Comparison of ENCODE assay signal across 9 mouse cellular contexts in the genomic region with DNA sequence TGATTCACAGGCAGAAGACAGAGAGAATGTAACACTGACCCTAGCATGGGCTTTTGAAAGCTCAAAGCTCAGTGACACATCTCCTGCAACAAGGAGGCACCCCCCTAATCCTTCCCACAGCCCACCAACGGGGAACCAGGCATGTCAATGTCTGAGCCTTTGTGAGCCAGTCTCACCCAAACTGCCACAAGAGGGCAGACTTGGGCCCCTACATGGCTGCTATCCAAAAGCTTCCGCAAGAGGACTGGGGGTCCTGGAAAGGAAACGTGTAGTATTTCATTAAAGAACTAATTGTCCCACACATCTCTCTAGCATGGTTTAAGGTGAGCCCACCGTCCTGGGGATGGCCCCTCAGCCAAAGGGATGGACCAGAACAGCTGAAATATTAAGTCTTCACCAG. TPM values are rescaled to one million over a fixed set of nuclear protein-coding genes. Genes with fewer than 3 reads are reported as not detected.
DNase-seq lines count a peak whose midpoint lies in the region; ATAC-seq lines count a peak whose summit lies in the region.
"Had no signal": no experiment of that assay in that cellular context is flagged by ENCODE, and none has a peak within 500 bp of the region (broad histone marks: within the 10 kb centered on the region; RNA-seq: fewer than 3 reads in every experiment).

No protein-coding gene starts in this region.

- ATAC-seq in inflammation-experienced regulatory T-cells, adult 6 months: peak; percentile 41

- peak; percentile 46 for DNase-seq in heart, postnatal 4 days
- DNase-seq in heart, adult 9 months (ENCODE audit: low spot score in 2 of 2): no peak
- peak; percentile 61 for DNase-seq in testis, postnatal 10 days (ENCODE audit: low spot score)
- DNase-seq in testis, postnatal 14 days (ENCODE audit: low spot score): no peak
- peak; percentile 34 to 49 for DNase-seq in thymus, postnatal 36 days
- no peak for DNase-seq in urinary bladder, adult 2 months (ENCODE audit: low spot score)
- no peak for DNase-seq in urinary bladder, postnatal 36 days (ENCODE audit: low spot score in 2 of 2)

RNA-seq across cellular contexts. Expression of a gene that starts 6.6 kb away (rescaled TPM):
- total RNA-seq in heart, postnatal 4 days (2021): 1 to 10 TPM; 6.4 to 7.2 TPM
- polyA plus RNA-seq in inflammation-experienced regulatory T-cells, adult 6 months (2017; shearing (Covaris generic)): 10 to 100 TPM in 2 of 3 experiments, 1 to 10 TPM in 1; 9.9 to 16.8 (median 14.3) TPM
- 59.3 and 71.9 TPM in 2 replicates for polyA plus RNA-seq in urinary bladder, adult 2 months (2012; rRNA removed)

RNA-seq across cellular contexts. Expression of a gene that starts 17.7 kb away (rescaled TPM):
- 1 to 10 TPM; 1.6 to 1.7 TPM for total RNA-seq in heart, postnatal 4 days (2021)
- 1 to 10 TPM in 1 of 3 experiments, under 1 TPM in 2; 0.27 to 1.9 (median 0.63) TPM for polyA plus RNA-seq in inflammation-experienced regulatory T-cells, adult 6 months (2017; shearing (Covaris generic))
- polyA plus RNA-seq in urinary bladder, adult 2 months (2012; rRNA removed): 6.8 and 7.0 TPM in 2 replicates

RNA-seq across cellular contexts. Expression of a gene that starts 26.2 kb away (rescaled TPM):
- total RNA-seq in heart, postnatal 4 days (2021): 10 to 100 TPM; 18.4 to 19.6 TPM
- 10 to 100 TPM; 16.1 to 28.8 (median 24.2) TPM for polyA plus RNA-seq in inflammation-experienced regulatory T-cells, adult 6 months (2017; shearing (Covaris generic))
- polyA plus RNA-seq in urinary bladder, adult 2 months (2012; rRNA removed): 38.7 and 59.6 TPM in 2 replicates

RNA-seq across cellular contexts. Expression of a gene that starts 36.6 kb away (rescaled TPM):
- 100 to 1,000 TPM; 116 to 126 TPM for total RNA-seq in heart, postnatal 4 days (2021)
- polyA plus RNA-seq in inflammation-experienced regulatory T-cells, adult 6 months (2017; shearing (Covaris generic)): 100 to 1,000 TPM; 159 to 219 (median 191) TPM
- 136 and 141 TPM in 2 replicates for polyA plus RNA-seq in urinary bladder, adult 2 months (2012; rRNA removed)

RNA-seq across cellular contexts. Expression of a gene that starts 43.5 kb away (rescaled TPM):
- total RNA-seq in heart, postnatal 4 days (2021): not detected
- polyA plus RNA-seq in inflammation-experienced regulatory T-cells, adult 6 months (2017; shearing (Covaris generic)): not detected
- polyA plus RNA-seq in urinary bladder, adult 2 months (2012; rRNA removed): not detected in 2 replicates
- total RNA-seq: hematopoietic stem cell, adult 5-6 weeks had no signal

Comparison
In these comparisons a context has a peak if more than half of its experiments do, and no peak if none do; other contexts are left out.
1. DNase-seq: peak in heart, postnatal 4 days (single experiment), testis, postnatal 10 days (single experiment) and thymus, postnatal 36 days (2 of 2); none in heart, adult 9 months (0 of 2), testis, postnatal 14 days (single experiment), urinary bladder, adult 2 months (single experiment) and urinary bladder, postnatal 36 days (0 of 2).